Mouse (Mus musculus): ENCODE data around the gene Med9. TPM values are rescaled to one million over a fixed set of nuclear protein-coding genes. Genes with fewer than 3 reads are reported as not detected.

Med9 gene
- 38.9 TPM for polyA plus RNA-seq (2012; fragmentation: generic; extraction: Trizol)
- long read RNA-seq, experiment 1, transcript Med9-201 (2 exons, 1,920 nt), result major isoform, 34 of 36 reads
- long read RNA-seq, experiment 1, partial matches to known transcripts, result 0 of 36 reads
- long read RNA-seq, experiment 1, other reads (novel, unspliced or antisense), result 2 of 36 reads
- long read RNA-seq, experiment 2, transcript Med9-201 (2 exons, 1,920 nt), result major isoform, 88 of 88 reads
- long read RNA-seq, experiment 2, partial matches to known transcripts, result 0 of 88 reads
- long read RNA-seq, experiment 2, other reads (novel, unspliced or antisense), result 0 of 88 reads

GRCm38 (mm10) chr11:59947752-59948400 is at the start of gene Med9:
Med9 (plus strand) TSS chr11:59948206.
- Histone ChIP-seq H3K4me3 (ENCODE audit: insufficient read depth, poor library complexity, severe bottlenecking) (peak within 1 kb of the TSS; percentile 95), H3K79me2 (ENCODE audit: control insufficient read depth, insufficient read depth) (peaks cover 48% of the 10 kb centered on the region), H3K27me3 (ENCODE audit: control insufficient read depth, insufficient read depth, insufficient read length) (peaks cover 3% of the 10 kb centered on the region), H3ac (ENCODE audit: control insufficient read depth, insufficient read length, low read depth) (peak within 1 kb of the TSS; percentile 84), H3K79me3 (ENCODE audit: low read depth) (peaks cover 30% of the 10 kb centered on the region), H3K36me3 (ENCODE audit: control insufficient read depth, insufficient read depth) (no peaks in the 10 kb centered on the region)
- TF ChIP-seq FOSL1 (IDR thresholded peaks at IDR 0.05; ENCODE audit: insufficient read depth, low read length, poor library complexity, severe bottlenecking) (no peak), MYOD1 (IDR thresholded peaks at IDR 0.05; ENCODE audit: control insufficient read depth, insufficient read length, low read depth) (peak; percentile 11), CEBPB (IDR thresholded peaks at IDR 0.05; ENCODE audit: low read depth) (peak; percentile 11), MYOG (IDR thresholded peaks at IDR 0.05; ENCODE audit: control insufficient read depth, extremely low read depth, insufficient read length) (no peak), USF1 (IDR thresholded peaks at IDR 0.05; ENCODE audit: low read depth) (no peak), CTCF (IDR thresholded peaks at IDR 0.05; ENCODE audit: control insufficient read depth, insufficient read depth, insufficient read length) (no peak), MAX (IDR thresholded peaks at IDR 0.05) (peak; percentile 72)

- Histone ChIP-seq H3ac (ENCODE audit: control insufficient read depth, insufficient read length, low read depth) (no peak overlapping the region), H3K79me3 (ENCODE audit: low read depth) (no peaks in the 10 kb centered on the region), H3K27me3 (ENCODE audit: control insufficient read depth, insufficient read depth, insufficient read length) (no peaks in the 10 kb centered on the region), H3K79me2 (ENCODE audit: control insufficient read depth, insufficient read depth) (no peaks in the 10 kb centered on the region), H3K4me3 (ENCODE audit: insufficient read depth, poor library complexity, severe bottlenecking) (no peak overlapping the region), H3K36me3 (ENCODE audit: control insufficient read depth, insufficient read depth) (no peaks in the 10 kb centered on the region)
- TF ChIP-seq CTCF (IDR thresholded peaks at IDR 0.05; ENCODE audit: control insufficient read depth, insufficient read depth, insufficient read length) (no peak), MAX (IDR thresholded peaks at IDR 0.05) (no peak), FOSL1 (IDR thresholded peaks at IDR 0.05; ENCODE audit: insufficient read depth, low read length, poor library complexity, severe bottlenecking) (no peak), MYOD1 (IDR thresholded peaks at IDR 0.05; ENCODE audit: control insufficient read depth, insufficient read length, low read depth) (no peak), CEBPB (IDR thresholded peaks at IDR 0.05; ENCODE audit: low read depth) (no peak), MYOG (IDR thresholded peaks at IDR 0.05; ENCODE audit: control insufficient read depth, extremely low read depth, insufficient read length) (no peak), USF1 (IDR thresholded peaks at IDR 0.05; ENCODE audit: low read depth) (no peak)
Observed at GRCm38 (mm10) chr11:59899711-59900685, 48.0 kb upstream of the Med9 start.

GRCm38 (mm10) chr11:59900995-59901394 is 47.0 kb upstream of the Med9 start:
- Histone ChIP-seq H3K79me2 (ENCODE audit: control insufficient read depth, insufficient read depth) (no peaks in the 10 kb centered on the region), H3K79me3 (ENCODE audit: low read depth) (no peaks in the 10 kb centered on the region), H3K36me3 (ENCODE audit: control insufficient read depth, insufficient read depth) (no peaks in the 10 kb centered on the region), H3ac (ENCODE audit: control insufficient read depth, insufficient read length, low read depth) (no peak overlapping the region), H3K27me3 (ENCODE audit: control insufficient read depth, insufficient read depth, insufficient read length) (peaks cover 4% of the 10 kb centered on the region), H3K4me3 (ENCODE audit: insufficient read depth, poor library complexity, severe bottlenecking) (no peak overlapping the region)
- TF ChIP-seq MAX (IDR thresholded peaks at IDR 0.05) (no peak), FOSL1 (IDR thresholded peaks at IDR 0.05; ENCODE audit: insufficient read depth, low read length, poor library complexity, severe bottlenecking) (no peak), CEBPB (IDR thresholded peaks at IDR 0.05; ENCODE audit: low read depth) (no peak), USF1 (IDR thresholded peaks at IDR 0.05; ENCODE audit: low read depth) (no peak), CTCF (IDR thresholded peaks at IDR 0.05; ENCODE audit: control insufficient read depth, insufficient read depth, insufficient read length) (no peak)

- H3K79me2 ChIP-seq (ENCODE audit: control insufficient read depth, insufficient read depth), result no peaks in the 10 kb centered on the region
- no peaks in the 10 kb centered on the region for H3K36me3 ChIP-seq (ENCODE audit: control insufficient read depth, insufficient read depth)
- no peak overlapping the region for H3K4me3 ChIP-seq (ENCODE audit: insufficient read depth, poor library complexity, severe bottlenecking)
- H3K79me3 ChIP-seq (ENCODE audit: low read depth), result no peaks in the 10 kb centered on the region
- H3ac ChIP-seq (ENCODE audit: control insufficient read depth, insufficient read length, low read depth), result no peak overlapping the region
- H3K27me3 ChIP-seq (ENCODE audit: control insufficient read depth, insufficient read depth, insufficient read length), result peaks cover 13% of the 10 kb centered on the region
- TF ChIP-seq MYOG (IDR thresholded peaks at IDR 0.05; ENCODE audit: control insufficient read depth, extremely low read depth, insufficient read length) (no peak), MAX (IDR thresholded peaks at IDR 0.05) (no peak), CEBPB (IDR thresholded peaks at IDR 0.05; ENCODE audit: low read depth) (no peak), FOSL1 (IDR thresholded peaks at IDR 0.05; ENCODE audit: insufficient read depth, low read length, poor library complexity, severe bottlenecking) (no peak), MYOD1 (IDR thresholded peaks at IDR 0.05; ENCODE audit: control insufficient read depth, insufficient read length, low read depth) (no peak), CTCF (IDR thresholded peaks at IDR 0.05; ENCODE audit: control insufficient read depth, insufficient read depth, insufficient read length) (no peak), USF1 (IDR thresholded peaks at IDR 0.05; ENCODE audit: low read depth) (no peak)
Observed at GRCm38 (mm10) chr11:59902045-59902726, 45.8 kb upstream of the Med9 start.
